Mouse (Mus musculus): ENCODE measurements around the gene Mgam. TPM values are rescaled to one million over a fixed set of nuclear protein-coding genes. Genes with fewer than 3 reads are reported as not detected.
"Not testable (repeated sequence)": the region's sequence is repeated elsewhere in the genome, so short reads cannot be mapped to it uniquely, and the experiment has no call there.

The Mgam gene
- polyA plus RNA-seq (2015; fragmentation: Nextera tagmentation; extraction: Ambion mirVana), result 1.1 and 1.2 TPM in 2 replicates

DNA sequence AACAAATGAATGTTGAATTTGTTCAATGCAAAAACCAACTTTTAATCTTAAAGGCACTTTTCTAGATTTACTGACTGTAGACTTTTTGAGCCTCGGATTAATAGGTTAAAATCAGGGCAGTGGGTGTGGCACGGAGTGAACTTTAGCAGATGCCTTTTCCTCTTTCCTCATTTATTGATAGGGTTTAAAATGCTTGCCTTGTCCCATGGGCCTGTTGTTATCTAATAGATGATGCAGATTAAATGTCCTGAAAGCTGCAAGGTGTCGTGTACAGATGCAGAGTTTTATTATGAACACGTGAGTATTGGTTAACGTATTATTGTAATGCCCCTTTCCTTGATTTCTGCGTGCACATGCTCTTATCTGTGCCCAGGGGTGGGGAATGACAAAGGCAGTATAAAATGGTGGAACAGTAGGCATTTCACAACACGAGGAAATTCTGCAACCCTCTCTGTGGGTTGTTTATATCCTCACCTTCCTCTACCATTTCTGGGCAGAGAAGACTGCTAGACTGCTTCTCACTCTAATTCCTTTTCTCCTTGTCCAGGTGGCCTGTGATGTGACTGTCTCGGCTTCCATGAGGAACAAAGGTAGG lies at the start of gene Mgam:
Gene Mgam, plus strand, starts transcription at position 426 of the 595 bp plus-strand sequence.
- no peak for DNase-seq (ENCODE audit: low spot score)

DNA sequence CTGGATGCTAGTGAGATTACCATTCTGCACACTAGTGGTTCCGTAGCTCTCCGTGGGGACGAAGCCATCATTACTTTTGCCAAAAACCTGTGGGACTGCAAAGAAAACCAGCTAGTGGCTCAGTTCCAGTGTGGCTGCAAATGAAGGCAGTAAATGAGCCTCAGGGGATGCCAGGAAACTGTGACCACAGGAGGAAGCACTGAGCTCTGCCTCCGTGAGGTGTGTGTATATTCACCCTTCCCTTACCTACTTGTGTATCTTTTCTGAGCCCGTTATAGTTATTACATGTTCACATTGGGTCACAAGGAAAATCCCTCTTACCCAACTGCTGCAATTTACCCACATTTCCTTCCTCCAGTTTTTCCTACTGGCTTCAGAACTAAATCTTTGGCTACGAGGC lies 44.3 kb upstream of the Mgam start:
- DNase-seq (ENCODE audit: low spot score), result no peak

DNA sequence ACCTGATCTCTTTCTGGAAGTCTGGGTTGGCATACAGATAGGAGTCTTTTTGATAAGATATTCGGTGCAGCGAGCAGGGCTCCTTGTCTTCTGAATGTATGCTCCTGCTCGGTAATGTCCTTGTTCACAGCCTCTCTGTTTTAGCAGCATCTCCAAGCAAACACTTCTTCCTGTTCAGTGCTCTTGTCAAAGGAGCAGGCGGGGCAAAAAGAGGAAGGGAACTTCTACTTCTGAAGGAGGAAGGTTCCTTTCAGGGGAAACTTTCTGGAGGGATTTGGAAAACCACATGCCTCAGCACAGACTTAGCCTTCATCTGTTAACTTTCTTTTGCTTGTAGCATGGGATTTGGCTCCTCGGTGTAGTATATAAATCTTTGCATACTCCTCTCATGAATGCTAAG lies 43.0 kb upstream of the Mgam start, which contains the start of gene Clec5a:
Gene Clec5a, minus strand, starts transcription at position 177 of the 400 bp plus-strand sequence.
- no peak for DNase-seq (ENCODE audit: low spot score)

DNA sequence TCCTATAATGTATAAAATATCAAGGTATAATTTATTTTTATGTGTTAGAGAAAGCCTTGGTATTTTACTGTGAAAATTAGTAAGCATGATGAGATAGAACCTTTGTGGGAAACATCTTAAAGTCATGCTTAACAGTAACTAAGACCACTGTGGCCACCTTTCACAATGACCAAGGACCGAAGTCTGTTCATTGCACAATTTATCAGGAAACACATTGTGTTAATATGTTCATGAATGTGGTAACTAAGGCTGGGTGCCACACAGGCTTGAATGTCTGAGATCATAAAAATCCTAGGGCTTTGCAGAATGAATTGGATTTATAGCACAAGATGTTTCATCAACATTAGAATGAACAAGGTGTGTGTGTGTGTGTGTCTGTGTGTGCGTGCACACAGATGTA lies 40.3 kb upstream of the Mgam start:
- DNase-seq (ENCODE audit: low spot score), result no peak

DNA sequence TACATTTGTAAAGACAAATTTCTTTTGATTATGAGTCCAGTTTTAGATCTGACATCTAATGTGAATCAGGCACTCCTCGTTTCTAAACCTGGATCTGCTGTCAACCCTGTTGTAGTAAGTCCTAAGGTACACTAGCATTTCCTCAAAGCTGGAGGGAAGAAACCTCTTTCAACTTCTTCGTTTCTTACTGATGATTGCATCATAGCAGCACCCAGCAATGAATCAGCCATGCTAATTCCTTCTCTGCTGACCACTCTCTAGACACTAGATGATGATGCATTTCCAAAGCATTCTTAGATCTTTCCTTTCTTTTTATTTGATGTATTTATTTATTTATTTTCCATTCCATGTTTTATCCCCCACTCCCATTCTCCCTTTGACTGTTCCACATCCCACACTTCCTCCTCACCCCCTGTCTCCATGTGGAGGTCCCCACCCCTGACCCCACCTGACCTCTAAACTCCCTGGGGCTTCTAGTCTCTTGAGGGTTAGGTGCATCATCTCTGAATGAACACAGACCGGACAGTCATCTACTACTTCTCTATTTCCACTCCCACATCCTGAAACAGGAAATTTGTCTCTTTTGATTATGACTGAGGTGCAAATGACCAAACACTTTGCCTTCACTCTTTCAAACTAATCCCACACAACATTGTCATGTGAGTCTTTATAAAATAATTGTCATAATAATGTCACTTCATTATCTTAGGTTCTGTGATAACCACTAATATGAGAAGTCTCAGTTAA lies 33.7 kb upstream of the Mgam start:
- no peak for DNase-seq (ENCODE audit: low spot score)

DNA sequence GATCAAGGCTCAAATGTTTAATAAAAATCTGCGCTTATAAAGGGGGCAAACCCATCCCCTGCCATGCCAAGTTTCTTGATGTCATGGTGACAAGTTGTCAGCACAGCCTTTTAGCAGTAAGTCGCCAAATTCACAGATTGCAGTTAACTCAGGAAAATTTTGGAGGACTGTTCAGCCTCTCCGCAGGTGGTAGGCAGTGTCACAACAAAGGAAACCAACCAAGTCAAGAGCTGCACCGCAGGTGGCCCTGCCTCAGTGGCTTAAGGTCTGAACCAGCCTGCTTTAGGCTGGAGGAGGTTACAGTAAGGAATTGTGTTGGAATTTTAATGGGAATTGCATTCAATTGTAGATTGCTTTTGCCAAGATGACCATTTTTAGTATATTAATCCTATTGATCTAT lies 30.1 kb upstream of the Mgam start:
- DNase-seq (ENCODE audit: low spot score), result not testable (repeated sequence)

DNA sequence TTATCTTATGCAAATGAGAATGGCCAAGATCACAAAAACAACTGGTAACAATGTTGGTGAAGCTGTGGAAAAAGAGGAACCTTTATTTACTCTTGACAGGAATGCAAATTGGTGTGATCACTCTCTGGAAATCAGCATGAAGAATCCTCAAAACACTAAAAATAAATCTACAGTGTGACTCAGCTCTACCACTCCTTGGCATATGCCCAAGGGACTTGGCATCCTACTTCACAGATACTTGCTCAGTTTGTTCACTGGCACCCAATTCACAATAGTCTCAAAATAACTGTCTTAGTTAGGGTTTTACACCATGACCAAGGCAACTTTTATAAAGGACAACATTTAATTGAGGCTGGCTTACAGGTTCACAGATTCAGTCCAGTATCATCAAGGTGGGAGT lies 21.2 kb upstream of the Mgam start:
- no peak for DNase-seq (ENCODE audit: low spot score)

DNA sequence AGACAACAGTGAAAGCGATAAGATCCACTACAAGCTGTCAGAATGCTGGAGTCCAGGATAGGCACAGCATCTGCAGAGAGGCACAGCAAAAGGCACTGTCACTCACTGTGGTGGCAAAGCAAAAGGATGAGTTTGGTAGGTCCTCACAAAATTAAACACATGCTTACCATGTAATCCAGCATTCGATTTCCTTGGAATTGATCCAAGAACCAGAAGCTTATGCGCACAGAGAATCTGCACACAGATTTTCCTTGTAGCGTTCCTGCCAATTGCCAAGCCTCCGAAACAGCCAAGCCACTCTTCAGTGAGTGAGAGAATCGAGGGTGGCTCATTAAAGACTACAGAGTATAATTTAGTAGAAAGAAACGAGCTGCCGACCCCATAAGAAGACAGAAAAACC lies 18.4 kb upstream of the Mgam start:
- DNase-seq (ENCODE audit: low spot score), result no peak

DNA sequence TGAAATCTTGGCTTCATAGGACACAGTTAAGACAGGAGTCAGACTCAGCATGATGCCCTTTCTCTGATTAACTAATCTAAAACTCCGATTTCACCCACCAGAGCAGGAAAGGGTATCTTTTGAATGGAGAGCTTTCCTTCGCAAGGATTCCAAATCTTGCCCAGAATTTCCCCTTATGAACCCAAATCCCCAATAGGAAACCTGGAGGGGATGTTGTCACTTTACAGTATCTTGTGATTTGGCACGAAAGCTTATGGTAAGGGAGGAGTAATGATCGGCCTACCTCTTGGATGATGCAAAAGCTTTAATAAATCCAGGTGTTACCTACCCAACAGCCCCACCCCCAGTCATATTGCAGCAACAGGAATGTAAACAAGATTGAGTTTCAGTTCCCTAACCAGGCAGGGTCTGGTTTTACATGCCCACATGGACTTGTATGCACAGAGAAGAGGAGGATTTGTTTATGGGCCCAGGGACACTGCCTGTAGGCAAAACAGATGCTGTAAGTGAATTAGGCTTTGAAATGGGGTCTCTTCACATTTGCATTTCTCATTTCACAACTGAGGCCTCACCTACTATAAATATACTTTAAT lies 15.3 kb upstream of the Mgam start, which contains the start of gene Tas2r138:
Gene Tas2r138, minus strand, starts transcription at position 51 of the 593 bp plus-strand sequence.
- no peak for DNase-seq (ENCODE audit: low spot score)

DNA sequence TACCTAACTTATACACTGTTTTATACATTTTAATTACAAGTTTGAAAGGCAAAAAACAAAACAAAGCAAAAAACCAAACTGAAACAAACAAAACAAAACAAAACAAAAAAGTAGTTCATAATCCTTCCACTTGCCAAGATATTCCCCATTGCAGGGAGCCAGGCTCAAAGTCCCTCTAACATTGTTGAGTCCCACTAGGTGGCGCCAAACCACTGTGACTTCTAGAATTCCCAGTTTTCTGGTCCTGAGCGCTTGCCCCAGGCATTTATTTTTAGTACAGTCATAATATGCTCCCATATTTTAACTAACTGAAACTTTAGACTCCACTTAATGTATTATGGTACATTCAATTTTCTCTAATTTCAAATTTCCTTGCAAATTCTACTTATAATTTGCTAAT lies 10.7 kb upstream of the Mgam start:
- DNase-seq (ENCODE audit: low spot score), result peak; percentile 8

DNA sequence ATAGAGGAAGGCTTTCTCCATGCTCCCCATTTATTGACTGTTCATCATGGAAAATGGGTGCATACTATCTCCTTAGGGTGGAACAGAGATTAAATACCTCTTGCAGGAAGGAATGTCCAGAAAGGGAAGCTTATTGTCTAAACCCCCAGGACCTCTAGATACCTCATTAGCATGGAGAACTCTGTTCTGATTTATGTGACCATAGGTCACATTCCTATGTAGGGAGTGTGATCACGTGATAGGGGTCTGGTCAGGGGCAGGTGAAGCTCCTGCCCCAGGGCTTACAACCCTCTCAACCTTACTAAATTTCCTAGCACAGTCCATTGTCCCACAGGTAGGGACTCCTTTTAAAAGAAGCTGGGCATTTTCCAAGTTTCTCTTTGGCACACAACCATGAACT lies 2.5 kb upstream of the Mgam start:
- DNase-seq (ENCODE audit: low spot score), result no peak

DNA sequence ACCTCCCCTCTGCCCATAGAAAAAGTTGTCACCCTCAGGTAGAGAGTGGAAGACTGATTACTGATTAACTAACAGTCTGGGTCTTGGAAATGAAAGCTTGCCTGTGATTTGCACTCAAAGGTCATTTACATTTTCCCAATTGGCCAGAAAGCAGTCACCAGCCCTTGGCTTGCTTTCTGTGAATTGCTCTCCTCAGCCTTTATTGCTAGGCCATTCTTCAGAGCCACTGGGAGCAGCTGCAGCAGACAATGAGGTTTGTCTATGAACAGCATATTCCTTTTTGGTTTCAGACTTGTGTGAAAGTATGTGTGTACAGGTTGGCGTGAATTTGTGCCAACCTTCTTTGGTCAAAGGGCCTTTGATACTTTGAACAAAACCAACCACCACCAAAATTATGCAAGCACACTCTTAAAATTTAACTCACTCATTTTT lies 6.0 kb downstream of the Mgam start:
- DNase-seq (ENCODE audit: low spot score), result no peak

DNA sequence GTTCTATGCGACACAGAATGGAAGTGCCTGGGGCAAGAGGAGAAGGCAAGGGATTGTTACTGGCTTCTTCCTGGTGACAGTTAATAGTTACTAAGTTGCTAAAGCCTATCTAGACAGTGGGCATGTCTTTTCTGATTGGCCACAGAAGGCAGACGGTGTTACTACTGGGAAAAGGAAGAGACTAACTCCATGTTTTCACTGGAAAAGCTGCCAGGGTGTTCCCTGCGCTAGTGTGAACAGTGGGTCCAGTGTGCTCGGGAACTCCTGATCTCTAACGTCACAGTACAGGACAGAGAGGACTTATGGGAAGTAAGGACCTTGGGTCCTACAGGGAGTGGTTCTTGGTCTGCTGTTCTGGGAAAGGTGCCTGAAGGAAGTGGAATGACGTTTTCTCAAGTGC lies 6.9 kb downstream of the Mgam start:
- DNase-seq (ENCODE audit: low spot score), result no peak

DNA sequence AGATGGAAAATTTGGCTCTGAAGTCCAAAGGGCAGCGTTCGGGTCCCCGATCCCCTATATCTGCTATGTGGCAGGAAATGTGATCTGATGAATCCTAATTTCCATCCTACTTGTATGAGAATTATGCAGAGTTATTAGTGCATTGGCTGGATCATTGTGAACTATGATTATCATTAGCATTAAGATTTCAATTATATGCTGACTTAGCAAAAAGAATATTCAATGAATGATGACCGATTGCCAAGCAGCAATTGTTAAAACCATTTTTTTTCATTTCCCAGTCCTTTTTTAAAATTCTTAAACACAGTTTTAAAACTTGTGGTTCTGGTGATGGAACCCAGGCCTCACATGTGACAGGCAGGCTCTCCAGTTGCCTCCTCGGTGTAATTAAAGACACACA lies 9.1 kb downstream of the Mgam start:
- DNase-seq (ENCODE audit: low spot score), result no peak

DNA sequence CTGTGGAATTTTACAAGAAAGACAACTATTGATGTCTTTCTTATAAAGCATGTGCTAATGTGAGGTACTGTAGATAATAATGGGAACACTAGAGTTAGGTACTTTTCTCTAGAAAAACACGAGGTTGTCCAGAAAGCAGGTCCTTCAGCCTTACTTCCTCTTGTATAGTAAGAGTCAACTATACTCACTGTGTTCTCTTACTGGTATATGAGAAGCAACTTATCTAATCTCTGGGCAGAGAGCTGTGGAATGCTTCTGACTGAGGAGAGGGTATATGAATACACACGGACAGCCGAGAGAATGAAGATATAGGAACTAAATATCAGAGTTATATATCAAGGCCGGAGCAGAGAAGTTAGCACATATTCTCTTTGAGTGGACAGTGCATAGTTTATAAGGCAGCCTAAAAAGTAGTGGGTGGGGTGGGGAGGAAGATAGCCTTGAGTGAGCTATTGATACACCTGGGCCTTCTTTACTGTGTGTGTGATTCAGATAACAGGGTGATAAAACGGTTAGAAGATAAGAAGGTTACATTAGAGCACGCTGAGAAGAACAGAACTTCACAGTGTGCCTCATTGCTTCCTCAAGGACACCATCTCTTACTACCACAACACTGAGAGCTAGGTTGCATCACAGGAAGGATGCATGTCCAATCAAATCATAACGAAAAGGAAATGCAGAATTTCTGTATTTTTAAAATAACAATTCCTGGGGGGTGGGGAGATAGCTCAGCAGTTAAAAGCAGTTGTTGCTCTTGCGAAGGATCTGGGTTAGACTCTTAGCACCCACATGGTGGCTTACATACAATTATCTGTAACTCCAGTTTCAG lies 12.3 kb downstream of the Mgam start:
- DNase-seq (ENCODE audit: low spot score), result no peak

DNA sequence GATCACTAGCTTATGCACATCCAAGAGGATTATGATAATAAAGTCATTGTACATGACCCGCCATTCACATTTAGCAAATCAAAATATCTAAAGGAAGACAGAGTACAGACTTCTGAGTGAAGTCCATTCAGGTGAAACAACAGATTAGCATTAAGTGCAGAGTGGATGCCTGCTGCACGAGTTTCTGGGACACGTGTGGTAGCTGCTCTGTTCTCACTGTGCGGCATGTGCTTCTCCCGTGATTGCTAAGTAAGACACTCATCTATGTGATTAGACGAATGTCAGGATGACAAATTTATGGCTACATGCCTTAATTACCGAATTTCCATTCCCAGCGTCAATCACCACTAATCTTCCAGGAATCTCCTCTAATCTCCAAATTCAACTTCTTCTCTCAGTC lies 17.1 kb downstream of the Mgam start:
- no peak for DNase-seq (ENCODE audit: low spot score)

DNA sequence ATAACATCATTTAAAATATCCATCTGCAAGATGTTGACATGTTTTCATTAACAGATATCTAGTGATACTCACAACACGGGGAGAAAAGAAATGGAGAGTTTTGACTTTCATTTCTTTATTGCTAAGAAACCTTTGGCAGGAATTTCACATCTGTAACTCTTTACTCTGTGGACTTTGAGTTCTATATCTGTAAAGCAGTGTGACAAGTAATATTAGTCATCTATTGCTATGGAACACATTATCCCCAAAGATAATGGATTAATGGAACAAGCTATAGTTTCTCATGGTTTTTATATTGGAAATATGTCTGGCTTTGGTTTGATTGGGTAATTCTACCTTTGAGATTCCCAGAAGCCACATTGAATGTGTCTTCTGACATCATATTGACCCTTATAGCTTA lies 22.3 kb downstream of the Mgam start:
- no peak for DNase-seq (ENCODE audit: low spot score)

DNA sequence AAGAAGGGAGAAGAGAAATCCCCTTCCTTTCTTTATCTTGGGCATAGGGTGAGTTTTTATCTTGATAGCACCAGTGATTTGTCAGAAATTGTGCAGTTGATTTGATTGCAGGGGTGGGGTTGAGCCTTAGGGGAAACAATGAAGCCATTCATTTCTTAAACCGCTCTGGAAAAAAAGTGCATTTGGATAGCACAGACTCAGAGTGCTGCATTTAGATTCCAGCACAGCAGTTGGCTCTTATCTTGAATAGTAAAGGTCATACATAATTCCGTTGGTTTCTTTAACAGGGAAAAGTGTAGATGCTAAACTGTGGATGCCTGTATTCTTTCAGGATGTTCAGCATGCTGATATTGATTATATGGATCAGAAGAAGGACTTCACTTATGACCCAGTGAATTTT lies 32.3 kb downstream of the Mgam start:
- no peak for DNase-seq (ENCODE audit: low spot score)

DNA sequence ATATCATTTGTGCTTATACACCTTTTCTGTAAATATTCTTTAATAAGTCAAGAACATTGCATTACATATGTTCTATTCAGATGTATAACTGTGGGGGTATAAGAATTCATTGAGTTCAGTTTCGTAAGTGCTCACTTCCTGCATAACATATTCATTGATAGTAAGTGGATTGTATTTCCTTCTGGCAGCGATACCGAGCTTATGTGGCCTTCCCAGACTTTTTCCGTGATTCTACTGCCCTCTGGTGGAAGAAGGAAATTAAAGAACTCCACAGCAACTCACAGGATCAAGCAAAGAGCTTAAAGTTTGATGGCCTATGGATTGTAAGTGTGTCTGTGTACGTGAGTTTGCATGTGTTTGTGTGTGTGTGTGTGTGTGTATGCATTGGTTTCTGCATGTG lies 60.5 kb downstream of the Mgam start:
- peak; percentile 67 for DNase-seq (ENCODE audit: low spot score)

DNA sequence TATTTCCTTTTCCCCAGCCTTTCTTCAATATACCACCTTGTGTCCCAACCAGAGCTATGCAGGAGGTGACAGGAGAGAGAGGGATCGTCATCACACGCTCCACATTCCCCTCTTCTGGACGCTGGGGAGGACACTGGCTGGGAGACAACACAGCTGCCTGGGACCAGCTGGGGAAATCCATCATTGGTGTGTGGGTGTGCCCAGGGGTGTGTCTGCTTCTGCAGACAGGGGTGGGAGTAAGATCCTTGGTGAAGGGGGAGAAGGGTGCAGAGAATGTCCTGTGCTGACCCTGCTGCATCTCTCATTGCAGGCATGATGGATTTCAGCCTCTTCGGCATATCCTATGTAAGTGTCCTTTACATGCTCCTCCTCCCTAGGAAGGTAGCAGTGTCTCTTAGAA lies 63.4 kb downstream of the Mgam start:
- not testable (repeated sequence) for DNase-seq (ENCODE audit: low spot score)

DNA sequence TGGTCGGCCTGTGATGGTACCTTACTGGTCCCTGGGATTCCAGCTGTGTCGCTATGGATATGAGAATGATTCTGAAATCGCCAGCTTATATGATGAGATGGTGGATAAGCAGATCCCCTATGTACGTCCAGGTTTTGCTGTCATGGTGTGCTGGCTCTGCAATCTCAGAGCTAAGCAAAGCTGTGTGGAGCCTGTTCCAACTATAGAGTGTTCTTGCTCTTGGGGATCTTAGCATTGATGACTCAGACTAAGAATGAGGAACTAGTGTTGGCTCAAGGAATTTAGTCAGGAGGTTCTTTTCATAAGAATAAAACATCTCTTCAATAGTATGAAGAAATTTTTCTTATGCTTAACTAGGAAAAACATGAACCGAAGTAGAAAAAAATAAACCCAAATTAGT lies 84.9 kb downstream of the Mgam start:
- DNase-seq (ENCODE audit: low spot score), result not testable (repeated sequence)

DNA sequence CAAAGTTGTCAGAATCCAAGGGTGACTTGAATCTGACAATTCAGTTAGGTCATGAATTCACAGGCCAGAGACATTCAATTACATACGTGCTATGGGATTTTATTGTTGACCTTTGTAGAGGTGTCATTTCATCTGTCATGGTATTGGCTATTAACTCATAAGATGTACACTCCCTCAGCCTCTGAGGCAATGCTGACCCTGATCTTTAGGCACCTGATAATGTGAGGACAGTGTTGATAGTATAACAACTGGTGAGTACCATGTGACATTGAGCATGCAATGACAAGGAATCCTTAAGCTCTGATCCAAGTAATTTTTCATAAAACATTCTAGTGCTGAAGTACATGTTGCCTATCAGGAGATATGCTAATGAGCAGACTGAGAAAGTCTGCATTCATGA lies 87.1 kb downstream of the Mgam start:
- no peak for DNase-seq (ENCODE audit: low spot score)

Data from thymus, postnatal 0 days (tissue).